Mouse (Mus musculus): ENCODE data around the gene Helz. TPM values are rescaled to one million over a fixed set of nuclear protein-coding genes. Genes with fewer than 3 reads are reported as not detected.

The Helz gene
- polyA plus RNA-seq, 1 experiment from 2014 or later = 3.3 TPM

DNA sequence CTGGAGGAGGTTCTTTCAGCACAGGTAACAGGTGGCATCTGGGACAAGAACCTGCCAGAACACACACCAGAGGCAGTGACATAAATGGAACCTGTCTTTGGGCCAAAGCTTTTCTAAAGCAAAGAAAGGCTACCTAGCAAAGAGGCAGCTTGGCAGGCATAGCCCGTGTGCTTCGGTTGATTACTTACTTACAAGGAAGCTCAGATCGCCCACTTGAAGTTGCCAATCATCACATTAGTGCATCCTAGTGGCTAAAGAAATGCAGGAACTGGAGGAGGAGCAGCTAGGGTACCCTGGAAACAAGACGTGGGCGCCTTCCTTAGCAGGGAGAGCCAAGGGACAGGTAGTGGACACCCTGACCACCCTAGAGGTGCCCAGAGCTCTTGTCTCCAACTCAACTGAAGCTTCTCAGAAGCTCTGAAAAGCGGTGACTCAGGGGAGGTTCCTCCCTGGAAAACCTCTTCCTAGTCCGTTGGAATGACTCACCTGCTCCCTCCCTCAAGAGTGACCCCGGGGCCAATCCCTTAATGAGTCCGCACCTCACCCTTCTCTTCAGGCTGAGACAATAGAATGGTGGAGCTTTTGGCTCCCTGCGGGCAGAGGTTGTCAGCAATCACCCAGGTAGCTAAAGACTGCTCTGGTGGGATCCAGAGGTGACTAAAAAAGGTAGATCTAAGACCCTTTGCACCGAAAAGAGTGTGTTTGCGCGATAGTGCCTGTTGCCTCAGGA is 1.8 kb upstream of the Helz start:
- H3K9me3 ChIP-seq (ENCODE audit: low read length) = no peaks in the 10 kb centered on the region
- 0 out of 2 replicates have a peak overlapping the region, but pooled peaks have one; percentile 93 for H3K4me3 ChIP-seq (ENCODE audit: low read depth, low read length)
- H3K27me3 ChIP-seq (ENCODE audit: insufficient read depth, low read length) = peaks cover 5% of the 10 kb centered on the region; the same call in 1 of the 2 replicates
- peaks cover 6% of the 10 kb centered on the region for H3K36me3 ChIP-seq (replicated peaks; ENCODE audit: insufficient read depth, low read length)
- 44% methylated on average over 13 of the region's 13 CpGs for WGBS (ENCODE audit: insufficient replicate concordance)
- 0 out of 2 replicates have a peak overlapping the region, but pooled peaks have one; percentile 94 for H3K4me2 ChIP-seq (ENCODE audit: low read depth, low read length)
- ATAC-seq (no peak), DNase-seq (no peak)
- H3K9ac ChIP-seq (replicated peaks) = no peak overlapping the region
- no peak overlapping the region for H3K27ac ChIP-seq (ENCODE audit: low read depth)
- TF ChIP-seq CTCF (IDR thresholded peaks at IDR 0.05; ENCODE audit: low read depth) = no peak
- TF ChIP-seq EP300 (IDR thresholded peaks at IDR 0.05; ENCODE audit: low read depth) = no peak
- H3K4me1 ChIP-seq (ENCODE audit: insufficient read depth) = peaks cover 15% of the 10 kb centered on the region

DNA sequence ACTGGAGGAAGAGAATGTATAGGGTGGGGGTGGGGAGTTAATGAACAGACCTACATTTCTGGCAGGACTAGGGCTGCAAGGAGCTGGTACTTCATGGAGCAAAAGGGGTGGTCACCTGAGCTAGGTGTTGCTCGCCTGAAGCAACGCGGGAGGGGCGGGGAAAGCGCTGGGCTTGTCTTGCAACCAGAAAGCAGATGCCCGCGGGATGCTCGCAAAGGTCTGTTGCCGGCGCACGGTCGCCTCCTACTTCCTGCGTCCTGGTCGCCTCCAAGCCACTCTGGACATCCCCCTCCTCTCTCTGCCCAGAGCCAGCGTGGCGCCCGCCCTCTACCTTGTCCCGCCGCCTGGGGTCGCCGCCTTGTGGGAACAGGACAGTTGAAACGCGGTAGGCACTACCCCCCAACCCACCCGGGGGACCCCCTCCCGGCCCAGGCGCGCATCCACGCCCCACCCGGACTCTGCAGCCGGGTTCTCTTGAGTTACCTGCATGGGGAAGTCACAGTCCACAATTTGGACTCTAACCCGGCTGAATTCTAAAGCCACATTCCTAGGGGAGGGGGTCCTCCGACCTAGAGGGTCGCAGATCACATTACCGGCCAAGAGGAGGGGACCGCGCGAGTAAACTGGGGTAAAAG is 946 bp upstream of the Helz start:
- peaks cover 15% of the 10 kb centered on the region for H3K4me1 ChIP-seq (ENCODE audit: insufficient read depth)
- ATAC-seq (0 out of 2 replicates have a peak, but pooled peaks have one; percentile 6), DNase-seq (peak; percentile 43)
- peak overlapping the region; percentile 94 for H3K4me2 ChIP-seq (ENCODE audit: low read depth, low read length)
- peaks cover 5% of the 10 kb centered on the region; the same call in 1 of the 2 replicates for H3K27me3 ChIP-seq (ENCODE audit: insufficient read depth, low read length)
- peak overlapping the region; percentile 96; the same call in 1 of the 2 replicates for H3K9ac ChIP-seq (replicated peaks)
- H3K36me3 ChIP-seq (replicated peaks; ENCODE audit: insufficient read depth, low read length) = peaks cover 9% of the 10 kb centered on the region
- H3K9me3 ChIP-seq (ENCODE audit: low read length) = no peaks in the 10 kb centered on the region
- WGBS (ENCODE audit: insufficient replicate concordance) = under 1% methylated on average over 36 of the region's 37 CpGs
- H3K4me3 ChIP-seq (ENCODE audit: low read depth, low read length) = peak overlapping the region; percentile 93
- peak; percentile 19; the same call in 1 of the 2 replicates for TF ChIP-seq CTCF (IDR thresholded peaks at IDR 0.05; ENCODE audit: low read depth)
- no peak for TF ChIP-seq EP300 (IDR thresholded peaks at IDR 0.05; ENCODE audit: low read depth)
- no peak overlapping the region for H3K27ac ChIP-seq (ENCODE audit: low read depth)

DNA sequence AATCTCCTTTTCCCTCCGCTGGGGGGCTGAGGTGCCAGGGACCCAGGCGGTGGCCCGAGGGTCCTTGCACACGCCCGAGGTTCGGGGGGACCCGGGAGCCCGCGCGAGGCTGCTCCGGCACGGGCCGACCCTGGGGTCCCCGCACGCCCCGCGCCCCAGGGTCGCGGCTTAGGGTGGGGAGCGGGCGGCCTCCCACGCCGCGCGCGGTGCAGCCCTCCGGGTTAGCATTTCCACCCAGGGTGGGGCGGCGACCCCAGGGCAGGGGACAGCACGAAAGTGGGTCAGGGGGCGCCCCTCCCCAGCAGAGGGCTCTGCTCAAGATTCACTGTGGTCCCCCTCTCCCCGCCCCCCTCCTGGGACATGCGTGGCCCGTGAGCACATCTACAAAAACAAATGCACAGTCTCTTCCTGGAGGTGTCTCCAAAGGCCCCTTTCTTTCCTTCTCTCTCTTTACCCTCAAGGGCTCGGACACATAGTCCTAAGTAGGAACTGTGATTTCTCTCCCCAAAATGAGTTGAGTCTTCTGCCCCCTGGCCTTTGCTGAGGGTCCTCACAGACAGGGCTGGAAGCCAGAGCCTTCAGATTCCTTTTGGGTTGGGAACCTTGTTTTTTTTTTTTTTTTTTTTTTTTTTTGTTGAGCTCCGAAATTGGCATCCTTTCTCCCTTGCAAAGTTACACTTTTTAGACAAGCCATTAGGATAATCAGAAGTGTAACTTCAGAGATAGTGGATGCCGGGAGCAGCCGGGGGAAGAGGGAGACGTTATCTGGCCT is 660 bp downstream of the Helz start:
- Histone ChIP-seq H3K9ac (replicated peaks) (peak overlapping the region; percentile 96), H3K27ac (ENCODE audit: low read depth) (peak overlapping the region; percentile 86), H3K4me2 (ENCODE audit: low read depth, low read length) (peak overlapping the region; percentile 94), H3K36me3 (replicated peaks; ENCODE audit: insufficient read depth, low read length) (peaks cover 12% of the 10 kb centered on the region), H3K27me3 (ENCODE audit: insufficient read depth, low read length) (peaks cover 5% of the 10 kb centered on the region; the same call in 1 of the 2 replicates), H3K4me3 (ENCODE audit: low read depth, low read length) (peak overlapping the region; percentile 93), H3K9me3 (ENCODE audit: low read length) (no peaks in the 10 kb centered on the region), H3K4me1 (ENCODE audit: insufficient read depth) (peaks cover 15% of the 10 kb centered on the region)
- DNase-seq (peak; percentile 44), ATAC-seq (peak; percentile 26)
- TF ChIP-seq EP300 (IDR thresholded peaks at IDR 0.05; ENCODE audit: low read depth) = no peak
- no peak for TF ChIP-seq CTCF (IDR thresholded peaks at IDR 0.05; ENCODE audit: low read depth)
- WGBS (ENCODE audit: insufficient replicate concordance) = 5% methylated on average over 39 of the region's 39 CpGs

DNA sequence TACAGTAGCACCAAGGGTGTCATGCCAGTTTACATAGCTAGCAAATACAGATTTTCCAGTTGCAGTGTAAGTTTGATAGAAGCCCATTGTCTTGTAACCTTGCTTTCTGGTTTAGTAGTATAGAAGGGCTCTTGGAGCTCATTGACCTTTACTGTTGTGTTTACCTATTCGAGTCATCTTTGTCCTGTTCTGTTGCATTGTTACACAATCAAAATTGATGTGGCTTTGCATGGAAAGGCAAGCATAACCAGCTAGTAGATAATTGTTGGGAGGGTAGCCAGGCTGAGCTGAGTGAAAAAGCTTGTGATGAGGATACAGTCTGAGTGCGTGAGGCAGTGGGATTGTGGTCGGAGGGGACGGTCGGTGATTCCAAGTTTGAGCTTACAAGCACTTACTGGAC is 12.1 kb downstream of the Helz start:
- no peak for TF ChIP-seq EP300 (IDR thresholded peaks at IDR 0.05; ENCODE audit: low read depth)
- TF ChIP-seq CTCF (IDR thresholded peaks at IDR 0.05; ENCODE audit: low read depth) = no peak
- DNase-seq = no peak
- no peaks in the 10 kb centered on the region for H3K4me1 ChIP-seq (ENCODE audit: insufficient read depth)
- peak; percentile 88 for ATAC-seq
- H3K9ac ChIP-seq (replicated peaks) = no peak overlapping the region
- H3K9me3 ChIP-seq (ENCODE audit: low read length) = no peaks in the 10 kb centered on the region
- H3K4me3 ChIP-seq (ENCODE audit: low read depth, low read length) = no peak overlapping the region
- peak overlapping the region; percentile 35; the same call in 1 of the 2 replicates for H3K27ac ChIP-seq (ENCODE audit: low read depth)
- H3K4me2 ChIP-seq (ENCODE audit: low read depth, low read length) = no peak overlapping the region
- no peaks in the 10 kb centered on the region for H3K27me3 ChIP-seq (ENCODE audit: insufficient read depth, low read length)
- H3K36me3 ChIP-seq (replicated peaks; ENCODE audit: insufficient read depth, low read length) = peaks cover under 1% of the 10 kb centered on the region
- 85% methylated on average over 5 of the region's 5 CpGs for WGBS (ENCODE audit: insufficient replicate concordance)

DNA sequence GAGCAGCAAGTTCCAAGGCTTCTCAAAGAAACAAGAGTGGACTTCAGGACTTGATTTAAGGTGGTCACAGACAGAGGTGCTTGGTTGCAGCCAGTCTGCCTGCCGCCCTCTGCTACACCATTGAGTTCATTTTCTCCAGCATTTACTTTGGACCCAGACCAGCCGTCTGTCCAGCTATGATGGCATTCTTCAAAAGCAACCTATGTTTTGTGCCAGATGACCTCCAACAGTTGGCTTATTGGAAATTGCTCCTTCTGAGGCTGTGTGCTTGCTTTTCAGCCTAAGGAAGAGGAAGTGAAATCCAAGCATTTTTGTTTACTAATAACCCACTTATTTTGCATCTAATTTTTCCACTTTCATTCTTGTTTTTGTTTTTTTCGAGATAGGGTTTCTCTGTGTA is 19.7 kb downstream of the Helz start:
- WGBS (ENCODE audit: insufficient replicate concordance) = 73% methylated on average over 3 of the region's 3 CpGs
- H3K36me3 ChIP-seq (replicated peaks; ENCODE audit: insufficient read depth, low read length) = peaks cover 9% of the 10 kb centered on the region
- no peak overlapping the region for H3K9ac ChIP-seq (replicated peaks)
- no peak overlapping the region for H3K27ac ChIP-seq (ENCODE audit: low read depth)
- H3K4me1 ChIP-seq (ENCODE audit: insufficient read depth) = no peaks in the 10 kb centered on the region
- no peak for DNase-seq
- TF ChIP-seq CTCF (IDR thresholded peaks at IDR 0.05; ENCODE audit: low read depth) (no peak), EP300 (IDR thresholded peaks at IDR 0.05; ENCODE audit: low read depth) (no peak)
- no peak overlapping the region for H3K4me3 ChIP-seq (ENCODE audit: low read depth, low read length)
- H3K4me2 ChIP-seq (ENCODE audit: low read depth, low read length) = no peak overlapping the region
- no peaks in the 10 kb centered on the region for H3K27me3 ChIP-seq (ENCODE audit: insufficient read depth, low read length)
- ATAC-seq = no peak
- no peaks in the 10 kb centered on the region for H3K9me3 ChIP-seq (ENCODE audit: low read length)
